Mouse (Mus musculus) layer of hippocampus, adult 11-12 months (tissue): ENCODE measurements at regions not wholly inside any gene's neighbourhood (a gene's known extent, or its start where the extent isn't known, plus 50 kb on each side); places are given as distances from the start of the nearest gene placed in this dataset.

Source experiments
- DNase-seq: peaks from one replicate; pipeline ENCODE4 v3.0.0; 2022; ENCODE audit warnings: low spot score

- DNase-seq, result no peak
Observed at GRCm38 (mm10) chr6:117505431-117505830, 335.5 kb upstream of the Zfp637 start.

- DNase-seq, result no peak
Observed at GRCm38 (mm10) chr6:117506619-117507018, 334.4 kb upstream of the Zfp637 start.

DNA sequence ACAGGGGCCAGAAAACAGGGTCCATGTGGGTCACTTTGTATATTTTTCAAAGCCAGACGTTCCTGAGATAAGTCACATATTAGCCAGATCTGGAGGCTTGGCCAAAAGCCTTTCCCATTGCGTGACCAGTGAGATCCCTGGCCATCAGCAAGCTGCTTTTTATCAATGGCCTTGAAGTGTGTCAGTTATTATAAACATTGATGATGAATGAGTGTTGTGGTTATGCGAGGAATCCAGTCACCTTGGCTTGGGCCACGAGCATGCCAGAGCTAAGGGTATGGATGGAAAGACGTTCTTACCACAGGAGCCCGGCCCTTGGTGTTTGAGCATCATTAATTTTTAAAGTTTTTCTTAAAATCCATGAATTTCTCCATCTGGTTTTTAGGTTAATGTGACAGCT, 332.1 kb upstream of the Zfp637 start:
- no peak for DNase-seq

GRCm38 (mm10) chr6:117510026-117510425, 331.0 kb upstream of the Zfp637 start:
- no peak for DNase-seq

DNA sequence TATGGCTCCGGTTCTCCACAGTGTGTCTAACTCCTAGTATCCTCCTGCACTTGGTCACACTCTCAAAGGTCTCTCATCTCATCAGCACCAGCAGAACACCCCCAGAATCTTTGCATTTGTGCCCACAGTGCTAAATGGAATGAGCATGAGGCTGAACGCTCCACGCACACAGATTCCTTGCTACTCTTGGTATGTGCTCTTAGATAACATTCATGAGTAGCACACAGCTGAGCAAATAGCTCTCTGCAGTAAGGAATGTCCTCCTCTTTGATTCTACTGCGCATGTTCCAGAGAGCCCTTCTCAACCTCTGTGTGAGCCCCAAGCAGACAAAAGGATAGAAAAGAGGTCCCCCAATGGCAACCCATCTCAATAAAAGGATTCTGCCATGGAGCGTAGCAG, 326.1 kb upstream of the Zfp637 start:
- DNase-seq, result no peak

DNA sequence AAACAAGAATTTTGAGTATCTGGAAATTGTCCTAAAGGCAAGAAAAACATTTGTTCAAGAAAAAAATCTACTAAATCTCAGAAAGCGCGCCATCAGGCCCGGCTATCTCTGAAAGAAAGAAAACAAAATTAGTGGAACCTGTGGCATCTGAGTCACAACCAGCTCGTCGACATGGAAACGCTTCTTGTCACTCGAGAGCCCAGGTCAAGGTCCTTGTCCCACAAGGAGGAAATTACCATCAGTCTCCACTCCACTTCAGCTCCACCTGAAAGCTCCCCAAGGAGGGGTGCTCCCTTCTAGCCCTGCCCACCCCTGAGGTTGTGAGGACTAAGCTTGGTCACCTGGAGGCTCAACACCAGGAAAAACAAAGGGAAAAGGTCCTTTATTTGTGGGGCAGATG, 324.1 kb upstream of the Zfp637 start:
- DNase-seq, result no peak

- DNase-seq, result no peak
Observed at GRCm38 (mm10) chr6:117518939-117519338, 322.0 kb upstream of the Zfp637 start.

- no peak for DNase-seq
Observed at GRCm38 (mm10) chr6:117519466-117519865, 321.5 kb upstream of the Zfp637 start.

GRCm38 (mm10) chr6:117526161-117526935, 314.6 kb upstream of the Zfp637 start:
- DNase-seq, result no peak

DNA sequence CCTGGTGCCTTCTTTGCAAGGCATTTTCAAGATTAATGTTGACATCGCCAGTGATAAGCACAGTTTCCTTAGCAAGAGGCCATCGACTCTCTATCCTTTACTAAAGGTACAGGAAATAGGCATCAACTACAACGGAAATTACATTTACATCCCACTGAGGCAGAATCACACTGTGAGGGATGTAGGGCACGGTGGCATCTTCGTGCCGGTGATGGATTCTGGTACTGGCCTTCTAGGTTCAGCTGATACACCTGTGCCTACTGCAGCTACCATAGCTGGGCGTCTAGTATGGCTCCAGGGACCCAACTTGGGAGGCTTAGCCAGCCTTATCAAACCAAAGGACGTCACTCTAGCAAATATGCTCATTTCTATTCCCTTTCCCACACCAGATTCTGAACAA, 313.5 kb upstream of the Zfp637 start:
- no peak for DNase-seq

DNA sequence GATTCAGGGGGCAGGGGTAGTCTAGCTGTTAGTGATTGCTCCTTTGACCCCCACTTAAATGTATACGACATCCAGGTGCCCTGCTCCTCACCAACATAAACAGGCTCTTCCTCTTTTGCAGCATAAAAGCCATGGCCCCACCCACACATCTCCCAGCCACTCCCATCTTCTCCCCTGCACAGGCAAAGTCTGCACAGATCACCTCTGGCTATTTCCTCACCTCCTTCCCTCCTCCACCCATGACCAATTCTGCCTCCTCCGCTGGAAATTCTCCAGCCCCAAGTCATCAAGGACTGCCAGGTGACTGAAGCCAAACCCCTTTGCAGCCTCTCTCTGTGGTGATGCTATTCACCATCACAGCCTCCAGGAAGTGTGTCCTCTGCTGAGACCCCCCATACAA, 306.8 kb upstream of the Zfp637 start:
- no peak for DNase-seq

DNA sequence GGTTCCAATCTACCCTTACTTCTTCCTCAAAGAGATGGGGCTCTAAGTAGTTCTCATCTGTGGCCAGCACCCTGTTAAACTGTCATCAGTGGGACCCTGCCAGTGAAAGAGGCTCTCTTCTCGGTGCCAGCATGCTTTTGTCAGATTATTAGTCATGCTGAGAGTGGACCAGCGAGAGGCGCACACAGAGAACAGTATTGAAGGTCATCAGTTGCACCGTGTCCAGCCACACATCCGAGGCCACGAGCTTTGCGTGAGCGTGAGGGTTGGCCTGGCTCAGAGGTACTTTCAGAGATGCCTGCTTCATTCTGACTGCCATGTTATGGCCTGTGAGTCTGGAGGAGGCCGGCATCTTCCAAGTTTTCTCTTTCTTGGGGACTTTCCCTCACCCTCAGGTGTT, 306.0 kb upstream of the Zfp637 start:
- no peak for DNase-seq

- no peak for DNase-seq
Observed at GRCm38 (mm10) chr6:117536084-117536483, 304.9 kb upstream of the Zfp637 start.

- no peak for DNase-seq
Observed at GRCm38 (mm10) chr6:117542431-117542830, 298.5 kb upstream of the Zfp637 start.

GRCm38 (mm10) chr6:117544276-117545196, 296.4 kb upstream of the Zfp637 start:
- DNase-seq, result no peak

GRCm38 (mm10) chr6:117550930-117551329, 290.1 kb upstream of the Zfp637 start:
- DNase-seq, result no peak

- DNase-seq, result no peak
Observed at GRCm38 (mm10) chr6:117552006-117552667, 288.8 kb upstream of the Zfp637 start.

DNA sequence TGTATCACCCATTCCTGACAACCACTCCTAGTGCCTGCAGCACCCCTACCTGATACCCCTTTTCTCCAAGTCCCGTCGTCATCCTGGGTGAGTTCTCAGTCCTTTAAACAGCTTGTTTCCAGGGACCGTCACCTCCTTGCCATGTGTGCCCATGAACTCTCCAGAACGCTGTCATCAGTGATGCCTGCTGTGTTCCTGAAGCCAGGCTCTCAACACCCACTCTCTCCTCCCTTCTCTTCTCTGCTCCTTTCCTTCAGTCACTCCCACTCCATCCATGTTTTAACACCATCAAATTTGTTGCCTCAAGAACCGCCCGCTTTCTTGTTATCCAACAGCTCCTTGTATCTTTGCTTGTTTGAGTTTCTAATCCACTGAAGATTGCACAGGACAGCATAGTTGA, 277.8 kb upstream of the Zfp637 start:
- no peak for DNase-seq

- DNase-seq, result peak; percentile 32
Observed at GRCm38 (mm10) chr6:117563704-117564103, 277.3 kb upstream of the Zfp637 start.

GRCm38 (mm10) chr6:117566786-117567185, 274.2 kb upstream of the Zfp637 start:
- DNase-seq, result no peak

GRCm38 (mm10) chr6:117567691-117568090, 273.3 kb upstream of the Zfp637 start:
- DNase-seq, result no peak

GRCm38 (mm10) chr6:117569576-117570326, 271.2 kb upstream of the Zfp637 start:
- DNase-seq, result no peak
